Mouse (Mus musculus): ENCODE data around the gene Nbea.

GRCm38 (mm10) chr3:55949994-55950393, 233.5 kb downstream of the Nbea start:
- TF ChIP-seq POLR2A (IDR thresholded peaks at IDR 0.05; ENCODE audit: low read depth, low read length) (no peak), CTCF (conservative IDR thresholded peaks at IDR 0.05; ENCODE audit: insufficient read depth, insufficient read length, low read depth, low read length) (no peak)
